Mouse (Mus musculus) E14TG2a.4 (cell line): ENCODE data around the gene Slc25a42.
A peak's percentile ranks its signal among the peaks of the same experiment; 100 is the strongest.

Source experiments
- H3K27me3 ChIP-seq: 2 replicates; pipeline ENCODE4 v1.6.1; 2014; ENCODE audit warnings: low read length, control low read depth; ENCODE audit not compliant: insufficient read depth
- H3K36me3 ChIP-seq: 2 replicates; pipeline ENCODE4 v1.6.1; 2014; ENCODE audit warnings: low read length, control low read depth; ENCODE audit not compliant: insufficient read depth
- H3K4me1 ChIP-seq: replicated peaks from 2 replicates; pipeline ENCODE4 v1.6.1; 2014; ENCODE audit warnings: low read depth, low read length, control low read depth
- H3K4me3 ChIP-seq: replicated peaks from 2 replicates; pipeline ENCODE4 v1.5.1; 2014; ENCODE audit warnings: mild to moderate bottlenecking, low read length
- H3K9me3 ChIP-seq: 2 replicates; pipeline ENCODE4 v1.6.1; 2014; ENCODE audit warnings: low read length, control low read depth
- CTCF ChIP-seq: conservative IDR thresholded peaks from 2 replicates; pipeline ENCODE4 v1.5.1; 2014; ENCODE audit warnings: low read length
- NANOG ChIP-seq: IDR thresholded peaks from 2 replicates; pipeline ENCODE4 v1.6.1; 2014; ENCODE audit warnings: borderline replicate concordance, low read length, mixed read lengths
- POU5F1 ChIP-seq: IDR thresholded peaks from 2 replicates; pipeline ENCODE4 v1.6.1; 2014; ENCODE audit warnings: low read length, borderline replicate concordance

Gene Slc25a42

DNA sequence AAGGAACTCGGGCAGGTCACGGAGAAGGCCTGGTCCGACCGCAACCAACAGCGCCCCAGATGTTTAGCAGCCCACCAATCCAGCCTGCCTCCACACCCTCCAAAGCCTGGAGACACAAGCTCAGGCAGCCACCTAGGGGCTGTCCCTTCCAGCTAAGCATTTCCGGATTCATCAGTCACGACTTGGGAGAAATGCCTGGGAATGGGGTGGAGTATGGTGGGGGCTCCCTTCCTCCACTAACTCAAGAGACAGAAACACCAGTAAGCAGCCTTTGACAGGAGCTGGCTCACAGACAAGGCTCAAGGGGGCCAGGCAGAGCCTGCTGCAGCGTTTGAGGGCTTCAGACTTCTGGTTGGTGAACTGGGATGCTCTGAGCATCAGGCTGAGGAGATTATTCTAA lies 1.6 kb downstream of the Slc25a42 start:
- Histone ChIP-seq H3K9me3 (no peaks in the 10 kb centered on the region), H3K27me3 (no peaks in the 10 kb centered on the region), H3K36me3 (no peaks in the 10 kb centered on the region), H3K4me3 (peak overlapping the region; percentile 27; the same call in 1 of the 2 replicates), H3K4me1 (peaks cover 40% of the 10 kb centered on the region)
- TF ChIP-seq NANOG (no peak), POU5F1 (no peak), CTCF (no peak)

DNA sequence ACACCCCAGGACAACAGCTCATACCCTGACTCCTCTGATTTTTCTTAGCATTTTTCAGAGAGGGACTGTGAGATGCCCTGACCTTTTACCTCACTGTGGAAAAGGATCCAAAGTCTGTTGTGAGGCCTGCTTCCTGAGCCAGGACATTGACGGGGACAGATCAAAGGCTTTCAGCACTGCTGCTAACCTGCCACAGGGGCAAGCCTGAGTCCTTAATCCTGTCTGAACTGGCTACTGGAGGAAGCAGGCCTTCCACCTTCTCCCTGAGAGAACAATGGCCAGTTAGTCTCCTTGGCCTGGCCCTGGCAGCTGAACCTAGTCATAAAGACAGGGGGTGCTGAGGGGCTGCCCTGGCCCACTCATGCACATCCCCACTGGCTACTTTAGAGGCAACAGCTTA lies 4.0 kb downstream of the Slc25a42 start:
- Histone ChIP-seq H3K9me3 (no peaks in the 10 kb centered on the region), H3K4me1 (peaks cover 47% of the 10 kb centered on the region), H3K27me3 (no peaks in the 10 kb centered on the region), H3K4me3 (no peak overlapping the region), H3K36me3 (no peaks in the 10 kb centered on the region)
- no peak for TF ChIP-seq CTCF
- no peak for TF ChIP-seq POU5F1
- TF ChIP-seq NANOG, result no peak

- no peaks in the 10 kb centered on the region for H3K9me3 ChIP-seq
- no peak for TF ChIP-seq CTCF
- no peak for TF ChIP-seq NANOG
- H3K36me3 ChIP-seq, result no peaks in the 10 kb centered on the region
- H3K4me1 ChIP-seq, result peaks cover 26% of the 10 kb centered on the region
- no peaks in the 10 kb centered on the region for H3K27me3 ChIP-seq
- no peak overlapping the region for H3K4me3 ChIP-seq
Measured at GRCm38 (mm10) chr8:70204757-70205156, 7.3 kb downstream of the Slc25a42 start.

GRCm38 (mm10) chr8:70203072-70203471 lies 9.0 kb downstream of the Slc25a42 start:
- no peak overlapping the region for H3K4me3 ChIP-seq
- no peaks in the 10 kb centered on the region for H3K27me3 ChIP-seq
- peaks cover 21% of the 10 kb centered on the region for H3K4me1 ChIP-seq
- H3K9me3 ChIP-seq, result no peaks in the 10 kb centered on the region
- no peak for TF ChIP-seq CTCF
- TF ChIP-seq POU5F1, result no peak
- TF ChIP-seq NANOG, result no peak
- no peaks in the 10 kb centered on the region for H3K36me3 ChIP-seq

GRCm38 (mm10) chr8:70201417-70201816 lies 10.7 kb downstream of the Slc25a42 start:
- no peaks in the 10 kb centered on the region for H3K36me3 ChIP-seq
- H3K27me3 ChIP-seq, result no peaks in the 10 kb centered on the region
- peaks cover 19% of the 10 kb centered on the region for H3K4me1 ChIP-seq
- no peaks in the 10 kb centered on the region for H3K9me3 ChIP-seq
- TF ChIP-seq NANOG, result no peak
- no peak for TF ChIP-seq CTCF
- TF ChIP-seq POU5F1, result no peak
- H3K4me3 ChIP-seq, result no peak overlapping the region

GRCm38 (mm10) chr8:70200098-70200681 lies 11.9 kb downstream of the Slc25a42 start:
- peaks cover 19% of the 10 kb centered on the region for H3K4me1 ChIP-seq
- H3K36me3 ChIP-seq, result no peaks in the 10 kb centered on the region
- no peaks in the 10 kb centered on the region for H3K27me3 ChIP-seq
- TF ChIP-seq POU5F1 (no peak), NANOG (no peak), CTCF (no peak)
- no peak overlapping the region for H3K4me3 ChIP-seq
- H3K9me3 ChIP-seq, result no peaks in the 10 kb centered on the region

DNA sequence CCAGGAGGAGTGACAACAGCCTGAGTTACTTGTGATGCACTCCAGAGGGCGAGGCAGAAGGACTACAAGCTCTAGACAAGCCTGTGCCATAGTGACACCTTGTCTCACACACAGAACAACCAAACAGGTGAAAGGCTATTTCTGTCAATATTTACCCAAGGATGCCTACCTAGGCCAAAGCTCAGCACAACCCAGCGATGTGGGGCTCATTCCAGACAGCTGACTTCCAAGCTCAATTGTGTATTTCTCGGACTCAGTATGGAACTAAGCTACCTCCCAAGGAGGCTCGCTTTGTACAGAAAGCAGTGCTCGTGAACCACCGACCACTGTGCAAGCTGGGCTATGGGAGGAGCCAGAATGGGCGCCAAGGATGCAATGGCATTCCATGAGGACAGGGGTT lies 14.5 kb downstream of the Slc25a42 start:
- H3K9me3 ChIP-seq, result no peaks in the 10 kb centered on the region
- no peak overlapping the region for H3K4me3 ChIP-seq
- no peak for TF ChIP-seq CTCF
- no peak for TF ChIP-seq NANOG
- TF ChIP-seq POU5F1, result no peak
- peaks cover 5% of the 10 kb centered on the region; the same call in 1 of the 2 replicates for H3K4me1 ChIP-seq
- no peaks in the 10 kb centered on the region for H3K27me3 ChIP-seq
- peaks cover 4% of the 10 kb centered on the region; the same call in 1 of the 2 replicates for H3K36me3 ChIP-seq

DNA sequence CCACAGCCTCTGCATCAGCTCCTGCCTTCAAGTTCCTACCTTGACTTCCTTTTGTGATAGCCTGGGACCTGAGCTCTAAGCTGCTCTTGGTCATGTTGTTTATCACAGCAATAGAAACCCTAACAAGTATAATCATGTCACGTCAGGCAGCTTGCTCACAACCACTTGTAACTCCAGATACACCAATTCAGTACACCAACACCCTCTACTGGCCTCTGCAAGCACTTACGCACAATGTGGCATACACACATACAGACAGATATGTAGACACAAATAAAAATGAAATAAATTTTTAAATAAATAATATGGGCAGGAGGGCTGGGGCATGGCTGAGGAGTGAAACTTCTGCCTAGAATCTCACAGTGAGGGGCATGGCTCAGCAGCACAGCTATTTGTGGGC lies 16.3 kb downstream of the Slc25a42 start:
- no peaks in the 10 kb centered on the region for H3K9me3 ChIP-seq
- no peak for TF ChIP-seq NANOG
- TF ChIP-seq CTCF, result peak; percentile 46
- peaks cover 17% of the 10 kb centered on the region; the same call in 1 of the 2 replicates for H3K36me3 ChIP-seq
- no peaks in the 10 kb centered on the region for H3K27me3 ChIP-seq
- H3K4me3 ChIP-seq, result no peak overlapping the region
- H3K4me1 ChIP-seq, result peaks cover 5% of the 10 kb centered on the region; the same call in 1 of the 2 replicates

DNA sequence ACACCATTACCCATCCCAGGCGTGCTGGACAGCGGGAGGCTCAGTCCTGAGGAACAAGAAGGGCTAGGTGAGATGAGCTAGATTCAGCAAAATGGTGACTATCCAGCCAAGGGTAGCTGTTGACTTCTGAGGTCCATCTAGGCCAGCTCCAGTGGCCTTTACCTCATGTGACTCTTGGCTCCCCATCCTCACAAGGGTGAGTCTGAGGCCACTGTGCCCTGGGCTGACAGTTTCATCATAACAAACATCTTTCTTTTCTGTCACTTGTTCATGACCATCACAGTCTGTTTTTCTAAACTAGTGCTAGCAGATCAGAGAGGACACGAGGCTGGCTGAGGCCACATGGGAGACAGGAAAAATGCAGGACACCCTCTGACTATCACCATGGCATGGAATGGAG lies 17.9 kb downstream of the Slc25a42 start:
- TF ChIP-seq CTCF (no peak), POU5F1 (no peak), NANOG (no peak)
- no peaks in the 10 kb centered on the region for H3K9me3 ChIP-seq
- H3K27me3 ChIP-seq, result no peaks in the 10 kb centered on the region
- H3K4me1 ChIP-seq, result peaks cover 9% of the 10 kb centered on the region
- H3K4me3 ChIP-seq, result no peak overlapping the region
- H3K36me3 ChIP-seq, result peaks cover 32% of the 10 kb centered on the region
